Mouse (Mus musculus) fibroblast of lung, adult 2 months (primary cell): ENCODE measurements around the gene Hspa12b.

Source experiments
- DNase-seq: peaks from one replicate; pipeline ENCODE4 v3.0.0-alpha.2; 2011; ENCODE audit warnings: low read depth

Hspa12b gene

DNA sequence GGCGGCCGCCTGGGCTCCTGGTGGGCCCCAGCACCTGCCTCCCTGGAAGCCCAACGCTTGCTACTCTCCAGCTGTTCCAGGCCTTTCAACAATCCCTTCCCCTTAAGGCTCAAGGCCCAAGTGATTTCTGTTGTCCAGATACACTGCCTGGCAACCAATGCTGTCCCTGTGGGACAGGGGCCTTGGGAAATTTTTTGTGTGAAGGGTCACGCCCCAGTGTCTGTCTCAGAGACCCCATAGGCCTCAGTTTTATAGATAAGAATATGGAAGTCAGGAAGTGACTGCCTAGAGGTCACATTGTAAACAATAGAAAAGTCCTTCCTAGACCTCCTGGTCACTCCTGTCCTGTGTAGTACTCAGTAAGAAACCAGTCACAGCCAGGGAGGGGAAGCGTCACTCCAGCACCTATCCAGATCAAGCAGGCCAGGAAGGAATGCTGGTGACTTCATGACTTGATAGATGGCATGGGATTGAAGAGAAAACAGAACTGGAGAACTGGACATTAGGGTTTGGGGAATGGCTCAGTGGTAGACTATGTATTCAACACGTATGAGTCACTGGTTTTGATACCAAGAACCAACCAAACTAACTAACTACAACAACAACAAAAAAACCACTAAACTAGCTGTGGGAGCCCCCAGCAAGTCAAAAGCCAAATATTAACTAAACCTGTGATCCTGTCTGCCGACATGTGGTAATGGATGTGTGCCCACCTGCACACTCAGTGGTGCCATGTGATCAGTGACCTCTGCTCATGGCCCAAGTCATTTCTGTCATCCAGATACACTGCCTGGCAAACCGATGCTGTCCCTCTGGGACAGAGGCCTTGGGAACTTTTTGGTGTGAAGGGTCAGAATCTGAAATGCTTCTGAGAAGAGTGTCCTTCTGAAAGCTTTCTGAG lies 21.5 kb downstream of the Hspa12b start:
- DNase-seq = no peak

DNA sequence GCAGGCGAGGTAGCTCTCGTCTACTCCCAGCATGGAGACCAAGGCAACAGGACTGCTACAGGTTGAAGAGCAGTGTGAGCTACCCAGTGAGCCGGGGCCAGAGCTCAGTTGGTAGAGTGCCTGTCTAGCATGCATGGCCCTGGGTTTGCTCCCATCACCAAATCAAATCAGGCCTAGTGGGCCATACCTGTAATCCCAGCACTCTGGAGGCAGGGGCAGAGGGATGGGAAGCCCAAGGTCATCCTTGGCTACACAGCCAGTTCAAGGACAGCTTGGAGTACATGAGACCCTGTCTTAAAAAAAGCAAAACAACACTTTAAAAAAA lies 22.1 kb downstream of the Hspa12b start:
- DNase-seq = no peak

DNA sequence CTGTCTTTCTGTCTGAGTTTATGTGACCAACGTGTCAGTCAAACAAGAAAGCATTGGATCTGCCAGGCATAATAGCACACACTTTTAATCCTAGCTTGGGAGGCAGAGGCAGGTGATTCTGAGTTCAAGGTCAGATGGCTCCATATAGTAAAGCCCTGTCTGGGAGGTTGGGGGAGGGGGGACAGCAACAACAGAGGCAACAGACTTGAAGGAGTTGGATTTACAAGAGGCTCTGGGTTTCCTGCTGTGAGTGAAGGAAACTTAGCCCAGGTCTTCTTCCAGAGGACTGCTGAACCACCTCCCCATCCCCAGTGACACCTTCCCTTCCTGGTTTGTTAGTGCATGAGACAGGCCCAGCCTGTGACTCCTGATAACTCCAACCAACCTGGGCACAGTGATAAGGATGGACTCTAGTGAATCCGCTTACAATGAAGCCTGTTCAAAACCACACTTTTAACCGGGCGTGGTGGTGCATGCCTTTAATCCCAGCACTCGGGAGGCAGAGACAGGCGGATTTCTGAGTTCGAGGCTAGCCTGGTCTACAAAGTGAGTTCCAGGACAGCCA lies 25.2 kb downstream of the Hspa12b start:
- DNase-seq = no peak

DNA sequence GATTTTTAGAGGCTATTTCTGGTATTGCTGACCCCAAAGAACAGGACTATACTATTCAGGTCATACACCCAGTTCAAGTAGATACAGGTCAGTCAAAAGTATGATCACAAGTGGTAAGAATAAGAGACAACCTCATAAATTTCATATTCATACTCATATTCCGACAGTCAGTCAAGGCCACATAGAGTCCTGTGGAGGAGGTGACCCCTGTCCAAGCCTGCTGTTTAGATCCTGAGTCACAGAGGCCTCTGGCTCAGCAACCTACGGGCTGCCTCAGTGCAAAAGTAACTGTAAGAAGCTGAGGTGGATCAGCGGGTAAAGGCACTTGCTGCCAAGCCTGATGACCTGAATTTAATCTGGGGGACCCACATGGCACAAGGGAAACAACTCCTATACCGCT lies 27.0 kb downstream of the Hspa12b start:
- DNase-seq = no peak

DNA sequence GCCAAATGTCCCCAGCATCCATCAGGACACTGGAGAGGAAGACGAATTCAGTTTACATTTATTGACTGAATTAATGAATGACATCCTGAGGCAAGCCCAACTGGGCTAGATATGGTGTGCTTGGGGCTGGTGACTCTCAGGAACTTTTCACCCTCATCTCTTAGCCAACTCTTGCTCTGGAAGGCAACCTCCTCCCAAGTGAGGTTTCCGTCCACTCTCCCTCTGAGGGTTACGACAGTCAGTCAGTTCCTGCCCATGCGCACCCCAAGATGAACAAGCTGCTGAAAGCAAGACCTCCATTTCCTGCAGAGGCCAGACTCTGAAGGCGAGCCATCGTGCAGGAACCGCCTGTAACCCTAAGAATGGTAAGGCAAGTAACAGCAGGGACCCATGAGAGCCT lies 29.9 kb downstream of the Hspa12b start:
- DNase-seq = no peak

DNA sequence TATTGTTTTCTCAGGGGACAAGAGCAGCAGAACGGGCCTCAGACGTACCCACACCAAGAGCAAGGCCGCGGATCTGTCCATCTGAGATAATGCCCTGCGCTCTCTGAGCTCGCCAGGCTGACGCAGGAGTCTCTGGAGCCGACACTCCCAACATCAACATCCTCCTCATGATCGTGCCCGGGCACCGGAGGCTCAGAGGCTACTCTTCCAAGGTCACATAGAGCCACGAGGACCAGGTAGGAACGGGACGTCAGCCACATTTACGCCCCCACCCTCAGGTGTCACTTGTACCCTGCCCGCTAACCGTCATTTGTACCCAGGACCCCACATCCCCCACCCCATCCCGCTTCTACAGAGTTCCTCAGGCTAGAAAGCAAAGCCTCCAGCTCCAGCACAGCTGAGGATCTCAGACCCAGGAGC lies 32.4 kb downstream of the Hspa12b start:
- DNase-seq = peak; percentile 10

DNA sequence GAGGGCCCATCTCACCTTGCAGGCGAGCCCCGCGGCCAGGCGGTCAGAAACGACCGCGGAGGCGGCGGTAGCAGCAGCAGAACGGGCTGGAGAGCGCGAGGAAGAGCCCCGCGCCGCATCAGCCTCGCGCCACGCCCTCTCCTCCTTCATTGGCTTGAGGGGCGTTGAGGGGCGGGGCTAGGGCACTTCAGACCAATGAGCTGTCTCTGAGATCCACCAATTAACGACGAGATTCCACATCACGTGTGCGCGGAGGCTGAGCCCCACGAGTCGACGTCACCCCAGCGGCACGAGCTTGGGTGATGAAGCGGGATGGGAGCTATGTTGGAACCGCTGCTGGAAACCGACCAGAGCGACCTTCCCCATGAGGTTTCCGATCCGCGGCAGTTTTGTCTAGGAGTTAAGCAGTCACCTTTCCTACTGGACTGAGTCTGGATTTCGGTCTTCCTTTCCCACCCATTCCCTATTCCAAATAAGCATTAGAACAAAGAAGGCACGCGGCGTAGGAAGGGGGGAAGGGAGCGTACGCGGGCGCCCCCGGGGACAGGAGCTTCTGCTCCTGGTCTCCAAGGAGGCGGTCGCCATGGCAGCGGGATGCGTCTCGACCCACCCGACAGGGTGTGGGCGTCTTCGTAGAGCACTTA lies 33.0 kb downstream of the Hspa12b start, which contains the start of gene 1700037H04Rik:
TSS of gene 1700037H04Rik (minus strand) at position 144 of the 644 bp plus-strand sequence.
- peak; percentile 98 for DNase-seq

DNA sequence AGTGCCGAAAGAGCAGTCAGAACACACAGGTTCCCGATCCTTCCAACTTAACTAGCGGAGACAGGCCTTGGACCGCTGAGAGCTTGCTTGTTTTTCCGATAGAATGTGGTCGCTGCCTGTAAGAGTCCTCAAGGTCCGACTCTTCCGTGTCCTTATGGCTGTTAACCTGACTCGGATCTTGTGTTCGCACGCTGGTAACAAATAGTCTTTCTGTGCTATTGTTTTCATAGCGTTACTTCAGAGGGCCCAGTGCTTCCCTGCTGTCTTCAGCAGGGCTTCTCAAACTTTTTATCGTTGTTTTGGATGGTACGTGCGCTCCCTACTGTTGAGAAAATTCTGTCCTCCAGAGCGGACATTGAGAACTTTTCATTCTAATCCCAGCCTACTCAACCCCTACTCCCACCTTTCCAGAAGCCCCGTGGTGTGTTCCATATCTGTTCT lies 33.6 kb downstream of the Hspa12b start:
- DNase-seq = peak; percentile 36

DNA sequence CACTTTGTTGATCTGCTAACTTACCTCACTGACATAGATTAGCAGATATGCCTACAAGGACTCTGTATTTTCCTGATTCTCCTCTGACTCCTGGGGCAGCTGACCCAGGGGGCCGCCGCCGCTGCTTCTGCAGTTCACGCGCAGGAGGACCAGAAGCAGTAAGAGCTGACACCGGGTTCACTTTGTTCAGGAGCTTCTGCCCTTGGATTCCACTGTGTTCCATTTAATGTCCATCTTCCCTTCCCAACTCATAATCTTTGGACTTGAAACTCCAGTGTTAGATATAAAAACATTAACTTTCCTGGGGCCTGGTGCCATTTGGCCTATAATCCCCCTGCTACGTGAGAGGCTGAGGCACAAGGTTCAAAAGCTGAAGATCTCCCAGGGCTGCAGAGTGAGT lies 36.8 kb downstream of the Hspa12b start:
- DNase-seq = no peak

DNA sequence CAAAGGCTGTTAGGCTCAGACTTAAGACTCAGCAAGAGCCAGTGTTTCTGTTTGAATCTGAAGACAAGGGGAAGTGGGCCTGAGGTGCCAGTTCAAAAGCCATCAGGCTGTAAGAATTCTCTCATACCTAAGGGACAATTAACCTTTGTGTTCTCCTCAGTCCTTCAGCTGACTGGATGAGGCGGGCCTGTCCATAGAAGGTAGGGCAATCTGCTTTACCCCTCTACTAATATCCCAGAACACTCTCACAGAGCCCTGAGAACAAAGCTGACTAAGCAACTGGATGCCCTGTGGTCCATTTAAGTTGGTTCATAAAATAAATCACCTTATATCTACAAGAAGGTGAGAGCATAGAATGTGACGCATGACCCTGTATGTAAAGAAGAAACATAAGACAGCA lies 39.1 kb downstream of the Hspa12b start:
- DNase-seq = no peak

DNA sequence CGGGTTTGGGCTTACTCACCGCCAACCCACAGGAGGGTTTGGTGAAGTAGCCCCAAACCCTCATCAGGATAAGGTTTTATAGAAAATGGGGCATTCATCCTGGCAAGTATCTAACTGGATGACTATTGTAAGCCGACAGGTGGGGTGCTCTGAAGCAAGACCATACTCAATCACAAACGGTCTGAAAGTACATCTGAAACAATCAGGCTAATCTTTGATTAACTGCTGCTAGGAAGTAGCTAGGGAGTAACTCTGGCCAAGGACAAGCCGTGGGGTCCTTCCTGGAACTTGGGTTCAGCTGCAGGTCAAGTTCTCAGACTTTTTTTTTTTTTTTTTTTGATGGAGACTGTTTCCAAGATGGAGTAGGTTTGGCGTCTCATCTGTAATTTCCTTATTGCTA lies 40.9 kb downstream of the Hspa12b start:
- DNase-seq = no peak

DNA sequence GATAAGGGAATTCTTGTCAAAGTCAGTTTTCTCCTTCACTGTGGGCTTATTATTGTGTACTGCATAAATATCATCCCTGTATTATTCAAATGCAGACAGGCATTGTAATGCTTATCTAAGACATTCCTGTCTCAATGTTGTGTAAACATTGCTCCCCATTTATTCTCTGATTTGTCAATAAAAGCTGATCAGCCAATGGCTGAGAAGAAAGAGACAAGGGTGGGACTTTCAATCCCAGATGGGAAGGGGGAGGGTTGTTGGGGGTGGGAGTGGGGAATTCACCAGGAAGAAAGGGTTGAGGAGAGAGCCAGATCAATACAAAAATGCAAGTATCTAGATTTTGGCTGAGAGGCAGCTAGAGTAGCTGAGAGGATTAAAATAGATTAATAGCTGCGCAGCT lies 41.8 kb downstream of the Hspa12b start:
- no peak for DNase-seq

DNA sequence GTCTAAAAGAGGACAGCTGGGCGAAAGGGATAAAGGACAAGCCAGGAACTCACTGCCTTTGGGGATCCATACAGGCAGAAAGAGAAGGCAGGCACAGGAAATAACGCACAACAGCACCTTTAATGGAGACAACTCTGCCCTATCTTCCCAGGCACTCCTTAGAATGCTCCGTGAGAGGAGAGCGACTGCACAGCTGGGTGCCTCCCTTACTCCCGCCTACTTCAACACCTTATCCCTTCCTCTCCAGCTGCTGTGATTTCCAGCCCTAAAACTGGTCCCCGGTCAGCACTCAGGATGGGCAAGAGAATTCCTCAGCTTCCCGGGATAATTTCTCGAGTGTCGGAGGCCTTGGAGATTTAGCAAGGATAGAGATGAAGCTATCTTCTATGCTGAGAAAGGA lies 43.9 kb downstream of the Hspa12b start:
- DNase-seq = no peak

DNA sequence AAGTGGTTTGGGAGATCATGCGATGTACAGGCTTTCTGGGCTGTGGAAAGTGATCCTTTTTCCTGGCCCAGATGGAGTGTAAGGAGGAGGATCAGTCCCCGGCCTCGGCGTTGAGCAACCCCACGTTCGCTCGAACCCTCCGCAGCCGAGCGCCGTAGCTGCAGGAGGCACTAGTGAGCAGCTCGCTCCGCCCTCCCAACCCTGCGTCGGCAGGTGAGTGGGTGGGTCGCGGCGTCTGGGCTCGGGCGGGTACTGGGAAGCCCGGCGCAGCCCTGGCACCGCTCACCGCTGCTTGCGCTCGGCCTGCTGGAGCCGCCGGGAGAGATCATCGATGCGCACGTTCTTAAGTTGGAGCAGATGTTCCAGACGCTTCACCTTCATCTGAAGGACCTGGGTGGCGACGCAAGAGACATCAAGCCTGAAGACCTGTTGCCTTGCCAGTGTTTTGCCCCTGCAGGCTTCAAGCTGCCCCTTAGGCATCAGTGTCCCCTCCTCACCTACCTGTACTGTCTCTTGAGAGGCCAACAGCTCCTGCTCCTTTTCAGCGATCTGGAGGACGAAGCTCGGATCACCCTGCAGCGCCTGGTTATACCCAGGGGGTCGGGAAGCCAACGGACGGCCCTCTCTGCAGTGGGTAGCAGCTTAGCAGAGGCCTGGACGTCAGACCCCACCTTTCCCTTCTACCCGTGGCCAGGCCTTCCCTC lies 44.5 kb downstream of the Hspa12b start:
- no peak for DNase-seq

DNA sequence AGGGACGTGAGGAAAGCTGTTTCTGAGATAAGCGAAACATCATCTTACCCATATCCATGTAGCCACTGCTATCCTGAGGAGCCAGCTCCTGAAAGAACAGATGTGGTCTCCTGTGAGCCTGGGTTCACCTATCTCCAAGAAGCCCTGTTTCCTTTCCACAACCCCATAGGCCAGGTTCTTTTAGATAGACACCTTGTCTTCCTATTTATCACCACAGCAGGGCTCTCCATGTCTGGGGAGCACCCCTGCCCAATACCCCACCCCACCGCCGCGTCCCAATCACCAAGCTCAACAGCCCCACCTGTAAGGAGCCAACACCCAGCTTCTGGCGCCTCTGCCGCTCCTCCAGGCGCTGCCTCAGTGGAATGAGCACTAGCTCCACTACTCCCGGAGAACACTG lies 45.2 kb downstream of the Hspa12b start:
- DNase-seq = no peak

DNA sequence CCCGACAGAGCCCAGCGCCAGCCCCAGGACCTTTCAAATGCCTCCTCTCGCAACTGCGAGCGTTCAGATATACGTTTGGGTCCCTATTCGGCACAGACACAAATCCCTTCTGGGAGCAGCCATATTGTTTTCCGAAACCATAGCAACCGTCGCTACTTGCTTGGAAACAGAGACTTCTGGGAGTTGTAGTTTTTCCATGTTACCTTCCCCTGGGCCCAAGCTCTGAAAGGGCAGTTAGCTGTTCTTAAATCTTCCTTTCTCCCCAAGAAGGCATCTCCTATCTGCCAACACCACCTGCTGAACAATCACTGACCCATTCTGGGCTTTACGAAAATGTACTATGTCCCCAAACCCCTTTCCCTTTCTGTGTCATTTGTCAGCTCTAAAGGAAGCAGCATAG lies 47.6 kb downstream of the Hspa12b start:
- no peak for DNase-seq

DNA sequence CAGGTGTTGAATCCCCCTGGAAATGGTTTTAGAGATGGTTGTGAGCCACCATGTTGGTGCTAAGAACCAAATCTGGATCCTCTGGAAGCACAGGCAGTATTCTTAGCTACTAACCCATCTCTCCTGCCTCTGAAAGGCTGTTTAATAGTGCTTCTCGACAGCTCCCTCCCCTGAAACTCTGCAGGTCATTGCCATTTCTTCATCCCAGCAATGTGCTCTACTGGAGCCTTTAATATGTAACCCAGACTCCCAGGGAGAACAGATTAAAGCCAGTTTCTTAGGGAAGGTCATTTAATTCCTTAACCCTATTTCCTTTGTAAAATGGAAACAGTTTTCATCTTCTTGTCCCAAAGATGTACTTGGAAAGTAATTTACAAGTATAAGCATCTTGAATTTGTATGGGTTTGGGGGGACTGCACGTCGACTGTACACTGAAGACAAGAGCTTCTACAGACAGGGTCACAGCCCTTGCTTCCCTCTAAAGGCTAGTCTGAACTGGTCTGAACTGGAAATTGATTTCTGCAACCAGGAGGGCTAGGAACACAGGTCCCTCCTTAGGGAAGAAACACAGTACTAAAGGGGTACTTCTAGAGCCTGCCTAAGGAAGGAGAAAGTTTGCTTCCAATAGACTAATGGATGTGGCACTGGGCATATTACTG lies 48.3 kb downstream of the Hspa12b start:
- DNase-seq = no peak

DNA sequence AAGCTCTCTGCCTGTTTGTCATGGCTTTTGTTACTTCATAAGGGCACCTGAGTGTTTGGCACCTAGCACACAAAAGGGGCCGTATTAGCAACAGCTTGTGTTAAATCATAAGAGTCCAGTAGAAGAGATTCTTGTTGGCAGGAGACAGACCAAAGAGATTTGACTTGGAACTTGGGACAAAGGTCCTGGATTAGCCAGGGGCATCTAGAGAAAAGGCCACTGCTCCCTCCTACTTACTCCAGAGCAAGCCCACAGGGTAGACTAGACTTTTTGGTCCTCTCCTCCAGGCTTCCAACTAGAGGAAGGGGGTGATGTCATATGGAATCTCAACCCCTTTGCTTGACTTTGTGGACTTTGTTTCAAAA lies 48.8 kb downstream of the Hspa12b start:
- no peak for DNase-seq

DNA sequence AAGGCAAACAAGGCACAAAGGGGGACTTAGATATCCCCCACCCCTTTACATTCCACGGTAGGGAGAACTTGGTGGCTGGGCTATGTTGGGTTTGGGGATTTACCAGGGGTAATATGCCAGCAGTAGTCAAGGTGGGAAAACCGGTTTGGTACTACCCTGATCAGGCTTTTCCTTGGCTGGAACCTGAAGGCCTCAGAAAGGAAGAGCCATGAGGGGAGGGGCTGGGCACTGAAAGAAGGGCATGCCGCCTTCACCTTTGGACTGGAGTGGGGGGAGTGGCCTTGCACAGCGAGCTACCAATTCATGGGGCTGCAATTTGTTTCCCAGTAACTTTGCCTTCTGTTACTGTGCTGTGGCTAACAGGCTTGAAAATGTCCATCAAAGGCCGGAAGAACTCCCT lies 49.4 kb downstream of the Hspa12b start:
- no peak for DNase-seq

DNA sequence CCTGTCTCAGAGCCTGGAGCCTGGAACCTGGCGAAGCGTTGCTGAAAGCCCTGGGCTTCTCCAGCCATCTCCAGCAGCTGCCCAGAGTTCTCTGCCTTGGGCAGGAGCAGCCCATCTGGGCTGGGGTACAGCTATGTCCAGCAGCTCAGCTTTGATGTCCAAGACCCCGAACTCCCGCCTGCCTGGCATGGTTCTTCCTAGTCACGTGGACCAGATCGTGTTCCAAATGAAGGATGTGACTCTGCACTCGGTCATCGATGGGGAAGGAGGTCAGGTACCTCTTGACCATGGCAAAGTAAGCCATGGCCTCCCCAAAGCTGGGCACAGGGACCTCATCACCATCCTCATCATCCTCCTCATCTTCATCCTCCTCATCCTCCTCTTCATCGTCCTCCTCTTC lies 50.9 kb downstream of the Hspa12b start:
- DNase-seq = no peak

DNA sequence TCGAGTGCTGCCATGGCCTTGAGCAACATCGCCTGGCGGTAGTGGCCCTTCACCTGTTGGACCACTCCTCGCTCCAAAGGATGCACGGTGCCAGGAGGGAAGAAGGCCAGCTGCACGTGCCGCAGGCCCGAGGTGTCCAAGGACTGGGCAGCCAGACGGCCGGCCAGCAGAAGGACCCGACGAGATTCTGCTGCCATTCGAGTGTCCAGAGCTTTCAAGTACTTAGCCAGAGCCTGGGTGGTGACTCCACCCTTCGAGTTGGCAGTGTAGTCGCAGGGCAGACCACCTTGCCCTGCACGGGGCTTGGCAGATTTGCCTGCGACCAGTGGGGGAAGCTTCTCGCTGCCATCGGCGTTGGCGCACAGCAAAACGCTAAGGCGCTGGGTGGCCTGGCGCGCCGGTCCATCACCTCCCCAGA lies 51.8 kb downstream of the Hspa12b start:
- DNase-seq = no peak

DNA sequence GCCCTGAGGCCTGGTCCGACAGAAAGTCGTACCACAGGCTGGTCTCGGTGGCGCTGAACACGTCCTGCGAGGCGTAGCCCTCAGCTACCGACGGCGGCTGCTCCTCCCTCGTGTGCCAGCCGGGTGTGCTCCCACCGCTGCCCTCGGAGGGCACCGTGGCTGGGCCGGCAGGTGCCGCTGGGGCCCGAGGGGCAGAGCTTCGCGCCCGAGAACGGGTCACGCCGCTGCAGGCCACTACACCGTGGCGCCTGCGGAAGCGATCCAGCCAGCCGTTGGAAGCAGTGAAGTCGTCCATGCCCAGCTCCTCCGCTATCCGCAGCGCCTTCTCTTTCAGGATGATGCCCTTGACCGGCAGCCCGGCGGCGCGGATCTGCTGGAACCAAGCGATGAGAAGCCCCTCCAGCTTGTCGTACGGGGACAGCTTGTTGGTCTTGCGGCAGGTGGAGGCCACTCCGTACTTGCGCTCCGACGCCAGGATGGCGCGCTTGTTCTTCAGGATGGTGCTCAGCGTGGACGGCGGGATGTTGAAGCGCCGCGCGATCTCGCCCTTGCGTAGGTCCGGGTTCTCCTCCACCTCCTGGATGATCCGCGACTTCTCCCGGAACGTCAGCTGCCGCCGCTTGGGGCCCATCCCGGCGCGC lies 52.3 kb downstream of the Hspa12b start:
- DNase-seq = no peak
